Mouse (Mus musculus): Measurements from ENCODE around the gene 6030445D17Rik. TPM values are rescaled to one million over a fixed set of nuclear protein-coding genes. Genes with fewer than 3 reads are reported as not detected.

The 6030445D17Rik gene
- polyA plus RNA-seq, 1 experiment from 2014 or later = not detected

DNA sequence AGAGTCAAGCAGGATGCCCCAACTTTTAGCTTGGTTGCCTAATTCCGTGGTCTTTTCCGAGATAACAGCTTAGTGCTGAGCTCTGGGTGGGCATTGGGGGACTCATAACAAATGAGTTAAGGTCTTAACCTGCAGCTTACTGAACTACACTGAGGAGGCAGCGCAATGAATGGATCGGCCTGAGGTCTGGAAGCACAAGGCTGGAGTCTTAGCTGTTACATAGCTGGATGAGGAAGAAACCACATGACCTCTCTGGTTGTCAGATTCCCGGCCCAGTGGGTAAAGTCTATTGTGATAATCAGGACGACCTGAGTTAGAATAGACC is 327 bp upstream of the 6030445D17Rik start:
- ATAC-seq = no peak

DNA sequence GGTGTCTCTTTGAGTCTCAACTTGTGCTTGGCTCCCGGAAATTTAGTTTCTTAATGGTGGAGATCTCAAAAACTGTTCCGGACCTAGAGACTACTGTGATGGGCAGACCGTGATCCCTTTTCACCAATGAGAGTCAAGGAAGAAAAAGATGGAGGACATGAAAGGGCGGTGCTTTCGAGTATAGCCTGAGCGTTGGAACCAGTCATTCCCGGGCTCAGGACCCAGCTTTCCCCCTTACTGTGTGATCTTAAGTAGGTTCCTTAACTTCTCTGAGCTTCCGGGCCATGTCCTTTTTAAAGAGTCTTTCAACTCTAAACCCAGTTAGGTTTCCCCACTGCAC is 759 bp downstream of the 6030445D17Rik start:
- ATAC-seq = peak; percentile 43
- Histone ChIP-seq H3K27me3 (replicated peaks) (peaks cover 68% of the 10 kb centered on the region), H3K9ac (peak overlapping the region; percentile 58), H3K4me2 (peak overlapping the region; percentile 91), H3K36me3 (no peaks in the 10 kb centered on the region), H3K4me1 (peaks cover 18% of the 10 kb centered on the region), H3K27ac (0 out of 2 replicates have a peak overlapping the region, but pooled peaks have one; percentile 64), H3K4me3 (peak overlapping the region; percentile 63), H3K9me3 (replicated peaks) (no peaks in the 10 kb centered on the region)
- 3% methylated on average over 8 of the region's 8 CpGs for WGBS (ENCODE audit: insufficient replicate concordance)

More for the DNA sequence above, 327 bp upstream of the 6030445D17Rik start:
- peak overlapping the region; percentile 91 for H3K4me2 ChIP-seq
- WGBS (ENCODE audit: insufficient replicate concordance) = 32% methylated on average over 6 of the region's 6 CpGs
- H3K9me3 ChIP-seq (replicated peaks) = no peaks in the 10 kb centered on the region
- H3K4me3 ChIP-seq = peak overlapping the region; percentile 63
- no peaks in the 10 kb centered on the region for H3K36me3 ChIP-seq
- H3K27ac ChIP-seq = no peak overlapping the region
- H3K9ac ChIP-seq = no peak overlapping the region
- peaks cover 18% of the 10 kb centered on the region for H3K4me1 ChIP-seq
- H3K27me3 ChIP-seq (replicated peaks) = peaks cover 68% of the 10 kb centered on the region

DNA sequence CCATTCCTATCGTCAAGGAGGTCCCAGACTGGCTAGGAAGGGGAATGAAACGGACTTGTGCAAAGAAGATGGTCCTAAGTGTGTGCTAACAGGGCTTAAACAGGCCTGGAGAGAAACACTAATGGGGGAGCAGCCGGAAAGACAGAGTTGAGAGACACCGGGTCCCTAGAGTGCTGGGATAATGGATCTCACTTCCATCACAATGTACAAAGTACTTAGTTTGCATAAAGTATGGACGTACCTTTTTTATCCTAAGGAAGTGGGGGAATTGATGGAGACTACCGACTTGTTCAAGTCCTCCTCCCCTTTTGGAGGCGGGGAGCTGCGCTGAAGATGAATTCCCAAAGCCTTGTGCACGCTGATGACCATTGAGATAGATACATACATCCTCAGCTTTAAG is 1.4 kb downstream of the 6030445D17Rik start:
- no peaks in the 10 kb centered on the region for H3K9me3 ChIP-seq (replicated peaks)
- no peak for ATAC-seq
- peak overlapping the region; percentile 91 for H3K4me2 ChIP-seq
- H3K27ac ChIP-seq = no peak overlapping the region
- peaks cover 21% of the 10 kb centered on the region for H3K4me1 ChIP-seq
- no peak overlapping the region for H3K9ac ChIP-seq
- 44% methylated on average over 9 of the region's 9 CpGs for WGBS (ENCODE audit: insufficient replicate concordance)
- H3K4me3 ChIP-seq = peak overlapping the region; percentile 63
- H3K27me3 ChIP-seq (replicated peaks) = peaks cover 68% of the 10 kb centered on the region
- H3K36me3 ChIP-seq = no peaks in the 10 kb centered on the region

DNA sequence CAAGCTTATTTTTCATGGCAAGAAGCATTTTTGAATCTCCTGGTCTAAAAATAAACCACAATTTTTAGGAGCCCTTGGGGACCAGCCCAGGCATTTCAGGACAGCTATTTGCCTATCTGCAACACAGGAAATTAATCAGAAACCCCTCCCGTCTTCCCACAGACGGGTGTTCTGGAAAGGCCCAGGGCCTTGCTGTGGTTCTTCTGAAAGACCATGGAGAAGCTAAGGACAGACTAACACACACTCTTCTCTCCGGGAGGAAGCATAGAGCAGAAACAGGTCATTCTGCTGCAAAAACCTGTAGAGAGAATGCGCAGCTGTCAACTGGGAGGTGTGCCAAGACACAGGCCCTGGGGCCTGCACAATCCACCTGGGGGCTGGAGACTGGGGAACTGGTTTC is 4.2 kb downstream of the 6030445D17Rik start:
- Histone ChIP-seq H3K9ac (no peak overlapping the region), H3K27ac (no peak overlapping the region), H3K4me3 (no peak overlapping the region), H3K4me2 (no peak overlapping the region), H3K36me3 (no peaks in the 10 kb centered on the region), H3K4me1 (peaks cover 42% of the 10 kb centered on the region), H3K27me3 (replicated peaks) (peaks cover 66% of the 10 kb centered on the region), H3K9me3 (replicated peaks) (no peaks in the 10 kb centered on the region)
- WGBS (ENCODE audit: insufficient replicate concordance) = 47% methylated on average over 4 of the region's 4 CpGs
- no peak for ATAC-seq

DNA sequence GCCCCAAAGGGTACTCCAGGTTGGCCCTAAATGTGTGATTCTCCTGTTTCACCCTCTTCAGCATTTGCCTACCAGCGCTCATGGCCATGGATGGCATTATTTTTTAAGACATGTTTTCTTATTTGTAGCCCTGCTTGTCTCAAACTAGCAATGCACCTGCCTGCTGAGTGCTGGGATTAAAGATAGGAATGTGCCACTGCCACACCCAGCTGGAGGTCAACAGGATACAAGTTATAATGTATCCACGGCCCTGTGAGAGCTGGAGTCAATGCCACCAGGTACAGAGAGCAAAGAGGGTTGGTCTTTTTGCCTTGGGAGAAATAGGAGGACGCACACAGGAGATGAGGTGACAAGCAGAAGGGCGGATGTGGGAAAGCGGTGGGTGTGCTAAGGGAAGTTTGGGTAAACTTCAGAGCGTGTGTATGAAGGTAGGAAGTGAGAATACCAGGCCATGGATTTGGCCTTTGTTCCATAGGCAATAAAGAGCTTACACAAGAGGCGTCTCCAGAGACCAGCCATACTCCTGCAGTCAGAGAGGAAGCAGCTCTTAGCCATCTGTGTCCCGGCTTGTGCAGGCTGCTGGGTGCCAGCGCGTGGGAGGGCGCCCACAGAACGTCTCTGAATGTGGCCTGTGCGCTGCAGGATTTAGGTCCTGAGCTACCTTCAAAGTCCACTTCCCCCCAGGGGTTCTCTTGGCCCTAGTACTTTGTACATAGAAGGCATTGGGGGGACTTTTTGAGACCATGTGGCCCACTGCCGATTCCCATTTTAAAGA is 6.7 kb downstream of the 6030445D17Rik start:
- Histone ChIP-seq H3K4me1 (peaks cover 24% of the 10 kb centered on the region), H3K27ac (no peak overlapping the region), H3K9ac (no peak overlapping the region), H3K9me3 (replicated peaks) (no peaks in the 10 kb centered on the region), H3K4me3 (peak overlapping the region; percentile 66; the same call in 1 of the 2 replicates), H3K36me3 (no peaks in the 10 kb centered on the region), H3K4me2 (peak overlapping the region; percentile 96), H3K27me3 (replicated peaks) (peaks cover 49% of the 10 kb centered on the region)
- ATAC-seq = no peak; the same call in 1 of the 2 replicates
- 72% methylated on average over 14 of the region's 14 CpGs for WGBS (ENCODE audit: insufficient replicate concordance)

DNA sequence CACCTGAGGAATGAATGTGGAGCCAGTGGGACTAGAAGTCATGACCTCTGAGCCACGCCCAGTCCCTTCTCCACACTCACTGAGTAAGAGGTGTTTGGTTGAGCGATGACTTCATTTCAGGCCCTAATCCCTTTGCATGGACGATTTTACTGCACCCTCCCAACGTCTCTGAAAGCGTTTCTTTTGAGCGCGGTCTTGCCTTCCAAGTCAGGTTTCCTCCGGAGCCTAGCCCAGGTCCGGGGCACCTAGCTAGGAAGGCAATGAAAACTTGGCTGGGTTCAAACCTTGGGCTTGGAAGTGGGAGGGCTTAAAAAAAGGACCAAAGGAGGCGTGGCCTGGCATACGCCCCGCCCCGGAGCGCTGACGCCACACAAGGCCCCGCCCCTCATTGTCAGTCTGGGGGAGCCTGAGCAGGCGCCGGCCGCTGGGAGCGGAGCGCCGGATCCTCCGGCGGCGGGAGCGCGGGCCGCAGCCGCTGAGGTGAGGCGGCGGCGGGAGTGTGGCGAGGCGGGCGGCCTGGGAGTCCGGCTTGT is 7.4 kb downstream of the 6030445D17Rik start, which contains the start of gene Luzp1:
Luzp1 (plus strand) TSS at position 391 of the 533 bp plus-strand sequence.
- Histone ChIP-seq H3K27me3 (replicated peaks) (peaks cover 42% of the 10 kb centered on the region), H3K36me3 (no peaks in the 10 kb centered on the region), H3K9ac (peak within 1 kb of the TSS; percentile 82), H3K4me2 (peak within 1 kb of the TSS; percentile 96), H3K4me1 (peaks cover 27% of the 10 kb centered on the region), H3K27ac (peak within 1 kb of the TSS; percentile 78), H3K9me3 (replicated peaks) (no peaks in the 10 kb centered on the region), H3K4me3 (peak within 1 kb of the TSS; percentile 66)
- WGBS (ENCODE audit: insufficient replicate concordance) = 2% methylated on average over 36 of the region's 36 CpGs
- ATAC-seq = peak; percentile 89

DNA sequence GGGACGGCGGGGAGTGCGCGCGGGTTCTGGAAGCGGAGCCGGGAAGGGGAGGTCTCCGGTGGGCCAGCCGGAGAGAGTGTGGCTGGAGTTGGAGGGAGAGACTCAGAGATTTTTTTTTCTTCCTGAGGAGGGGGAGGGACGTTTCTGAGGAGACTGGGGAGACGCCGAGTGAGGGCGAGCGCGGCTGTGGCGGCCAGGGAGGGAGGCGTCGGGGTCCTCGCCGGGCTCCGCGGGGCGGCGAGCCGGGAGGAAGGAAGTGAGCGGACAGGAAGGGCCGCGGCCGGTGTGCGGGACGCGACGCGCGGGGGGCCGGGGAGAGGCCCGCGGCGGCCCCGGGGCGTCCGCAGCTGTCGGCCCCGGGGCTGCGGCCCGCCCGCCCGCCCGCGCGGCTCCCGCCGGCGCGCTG is 7.9 kb downstream of the 6030445D17Rik start:
- H3K36me3 ChIP-seq = no peaks in the 10 kb centered on the region
- peak overlapping the region; percentile 82 for H3K9ac ChIP-seq
- peak overlapping the region; percentile 78 for H3K27ac ChIP-seq
- H3K27me3 ChIP-seq (replicated peaks) = peaks cover 38% of the 10 kb centered on the region
- H3K4me2 ChIP-seq = peak overlapping the region; percentile 96
- no peaks in the 10 kb centered on the region for H3K9me3 ChIP-seq (replicated peaks)
- H3K4me3 ChIP-seq = peak overlapping the region; percentile 66
- WGBS (ENCODE audit: insufficient replicate concordance) = under 1% methylated on average over 44 of the region's 55 CpGs
- peak; percentile 56 for ATAC-seq
- H3K4me1 ChIP-seq = peaks cover 29% of the 10 kb centered on the region

DNA sequence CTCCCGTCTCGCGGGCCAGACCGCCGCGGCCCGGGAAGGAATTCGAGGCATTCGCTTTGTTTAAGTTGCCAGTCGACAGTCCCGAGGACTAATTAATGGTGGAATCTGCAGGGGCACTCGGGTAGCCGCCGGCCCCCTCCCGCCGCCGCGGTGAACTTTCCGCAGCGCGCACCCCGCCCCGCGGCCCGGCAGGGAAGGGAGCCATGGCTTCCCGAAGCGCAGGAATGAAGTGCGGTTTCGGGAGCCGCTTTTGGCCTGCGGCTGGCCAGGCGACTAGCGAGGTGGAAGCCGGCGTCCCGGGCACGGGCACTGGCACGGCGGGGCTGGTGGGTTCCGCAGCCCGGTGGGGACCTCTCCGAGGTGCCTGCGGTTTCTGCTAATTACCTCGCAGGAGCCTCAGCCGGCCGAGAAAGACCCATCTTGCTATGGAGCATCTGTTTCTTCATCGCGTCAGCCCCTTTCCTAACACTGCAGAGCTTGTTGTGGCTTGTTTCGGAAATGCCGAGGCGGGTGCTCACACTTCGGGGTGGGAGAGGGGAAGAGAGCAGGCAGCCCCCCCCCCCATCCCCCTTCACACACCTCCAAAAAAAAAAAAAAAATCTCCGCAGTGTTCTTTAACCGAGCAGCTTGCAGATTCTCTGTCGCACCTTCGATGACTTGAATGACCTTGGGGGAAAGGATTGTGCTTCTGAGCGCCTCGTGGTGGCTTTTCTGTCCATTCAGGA is 8.5 kb downstream of the 6030445D17Rik start:
- H3K27me3 ChIP-seq (replicated peaks) = peaks cover 32% of the 10 kb centered on the region
- peak overlapping the region; percentile 96 for H3K4me2 ChIP-seq
- H3K36me3 ChIP-seq = no peaks in the 10 kb centered on the region
- no peaks in the 10 kb centered on the region for H3K9me3 ChIP-seq (replicated peaks)
- H3K4me1 ChIP-seq = peaks cover 29% of the 10 kb centered on the region
- WGBS (ENCODE audit: insufficient replicate concordance) = under 1% methylated on average over 50 of the region's 58 CpGs
- ATAC-seq = 0 out of 2 replicates have a peak, but pooled peaks have one; percentile 30
- H3K27ac ChIP-seq = peak overlapping the region; percentile 78
- peak overlapping the region; percentile 66 for H3K4me3 ChIP-seq
- peak overlapping the region; percentile 82 for H3K9ac ChIP-seq

DNA sequence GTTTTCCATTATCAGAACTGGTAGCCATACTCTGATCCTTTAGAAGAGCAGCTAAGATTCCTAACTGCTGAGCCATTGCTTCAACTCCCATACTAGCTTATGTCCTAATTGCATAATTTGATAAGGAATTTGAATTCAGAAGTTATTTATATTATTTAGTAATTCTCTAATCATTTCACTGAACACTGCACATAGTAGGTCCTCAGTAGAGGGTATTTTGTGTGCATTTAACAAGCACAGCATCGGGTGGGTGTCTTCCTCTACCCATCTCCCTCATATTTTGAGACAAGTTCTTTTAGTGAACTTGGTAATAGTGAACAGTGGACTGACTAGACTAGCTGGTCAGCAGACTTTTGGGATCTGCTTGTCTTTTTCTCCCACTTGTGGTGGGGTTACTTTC is 14.6 kb downstream of the 6030445D17Rik start:
- no peaks in the 10 kb centered on the region for H3K36me3 ChIP-seq
- no peak overlapping the region for H3K9ac ChIP-seq
- no peaks in the 10 kb centered on the region for H3K9me3 ChIP-seq (replicated peaks)
- H3K4me1 ChIP-seq = 0 out of 2 replicates have a peak, but pooled peaks cover 5% of the 10 kb centered on the region
- no peak overlapping the region for H3K4me2 ChIP-seq
- peaks cover 4% of the 10 kb centered on the region for H3K27me3 ChIP-seq (replicated peaks)
- H3K4me3 ChIP-seq = no peak overlapping the region
- ATAC-seq = no peak
- WGBS (ENCODE audit: insufficient replicate concordance) = 65% methylated on average over 1 of the region's 1 CpGs
- H3K27ac ChIP-seq = no peak overlapping the region

DNA sequence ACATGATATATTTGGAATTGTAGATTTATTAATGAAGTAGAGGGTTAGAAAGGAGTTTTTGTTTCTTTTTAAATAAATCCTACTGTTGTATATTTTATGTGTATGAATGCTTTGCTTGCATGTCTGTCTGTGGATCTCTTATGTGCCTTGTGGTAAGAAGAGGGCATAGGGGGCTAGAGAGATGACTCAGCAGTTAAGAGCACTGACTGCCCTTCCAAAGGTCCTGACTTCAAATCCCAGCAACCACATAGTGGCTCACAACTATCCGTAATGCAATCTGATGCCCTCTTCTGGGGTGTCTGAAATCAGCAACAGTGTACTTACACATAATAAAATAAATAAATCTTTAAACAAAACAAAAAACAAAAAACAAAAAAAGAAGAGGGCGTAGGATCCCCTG is 24.5 kb downstream of the 6030445D17Rik start:
- Histone ChIP-seq H3K27me3 (replicated peaks) (no peaks in the 10 kb centered on the region), H3K9ac (no peak overlapping the region), H3K4me1 (0 out of 2 replicates have a peak, but pooled peaks cover 5% of the 10 kb centered on the region), H3K27ac (no peak overlapping the region), H3K36me3 (no peaks in the 10 kb centered on the region), H3K4me2 (no peak overlapping the region), H3K9me3 (replicated peaks) (no peaks in the 10 kb centered on the region), H3K4me3 (no peak overlapping the region)
- 71% methylated on average over 2 of the region's 2 CpGs for WGBS (ENCODE audit: insufficient replicate concordance)
- no peak for ATAC-seq

DNA sequence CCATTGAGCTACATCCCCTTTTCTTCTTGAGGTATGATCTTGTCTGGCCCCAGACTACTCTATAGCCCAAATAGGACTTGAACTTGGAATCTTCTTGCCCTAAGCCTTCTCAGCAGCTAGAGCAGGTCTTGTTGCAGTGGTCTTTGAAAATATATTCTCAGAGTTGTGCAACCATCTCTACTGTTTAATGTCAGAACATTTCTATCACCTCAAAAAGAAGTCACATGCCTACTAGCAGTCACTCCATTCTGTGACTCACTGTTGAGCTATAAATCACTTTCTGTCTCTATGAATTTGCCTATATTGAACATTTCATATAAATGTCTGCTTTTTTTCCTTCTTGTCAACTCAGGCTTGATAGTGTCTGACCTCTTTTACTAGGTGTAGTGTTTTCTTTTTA is 33.9 kb downstream of the 6030445D17Rik start:
- no peak overlapping the region for H3K4me2 ChIP-seq
- H3K9ac ChIP-seq = no peak overlapping the region; the same call in 1 of the 2 replicates
- H3K4me1 ChIP-seq = peaks cover 8% of the 10 kb centered on the region; the same call in 1 of the 2 replicates
- H3K27ac ChIP-seq = no peak overlapping the region
- no peak for ATAC-seq
- H3K4me3 ChIP-seq = no peak overlapping the region
- no peaks in the 10 kb centered on the region for H3K36me3 ChIP-seq
- no peaks in the 10 kb centered on the region for H3K27me3 ChIP-seq (replicated peaks)
- no peaks in the 10 kb centered on the region for H3K9me3 ChIP-seq (replicated peaks)

All from liver, embryonic 12.5 days (tissue).